Mouse (Mus musculus) granulocyte monocyte progenitor cell, adult 5-6 weeks (primary cell): ENCODE data around the gene Slc16a10. TPM values are rescaled to one million over a fixed set of nuclear protein-coding genes. Genes with fewer than 3 reads are reported as not detected.

Experiments used
- total RNA-seq, 2 experiments: library from RNA; stranded (forward) in 1 of 2; stranded (reverse) in 1 of 2; fragments of 200-712, 200-1000 nt in 1 of 2; fragments of >200 nt in 1 of 2; fragmentation: Nextera tagmentation in 1 of 2; gene quantifications; 2 replicates each; pipeline ENCODE4 v1.2.3; 2014 to 2017

Gene Slc16a10
- total RNA-seq, 2 experiments from 2014 or later, result 21.4 to 30.2 TPM

Other genes starting within 250 kb of the Slc16a10 start
- 10.0 and 13.4 TPM in 2 replicates for gene Mfsd4b4, start 243.0 kb downstream of the Slc16a10 start, total RNA-seq (2014; fragmentation: Nextera tagmentation)
- 5.6 and 8.2 TPM in 2 replicates for gene Mfsd4b4, start 243.0 kb downstream of the Slc16a10 start, total RNA-seq (2017)
- gene Mfsd4b2, start 215.3 kb downstream of the Slc16a10 start, total RNA-seq (2014; fragmentation: Nextera tagmentation), result not detected in 2 replicates
- gene Mfsd4b2, start 215.3 kb downstream of the Slc16a10 start, total RNA-seq (2017), result not detected in 2 replicates
- gene Mfsd4b3, start 182.1 kb downstream of the Slc16a10 start, total RNA-seq (2014; fragmentation: Nextera tagmentation), result not detected in 2 replicates
- gene Mfsd4b3, start 182.1 kb downstream of the Slc16a10 start, total RNA-seq (2017), result 0.57 TPM in 1 of 2 replicates, not detected in the other
- gene Mfsd4b5, start 155.6 kb downstream of the Slc16a10 start, total RNA-seq (2014; fragmentation: Nextera tagmentation), result 1.4 TPM in 1 of 2 replicates, not detected in the other
- gene Mfsd4b5, start 155.6 kb downstream of the Slc16a10 start, total RNA-seq (2017), result 0.15 and 0.82 TPM in 2 replicates
- not detected in 2 replicates for gene Mfsd4b1, start 117.0 kb downstream of the Slc16a10 start, total RNA-seq (2014; fragmentation: Nextera tagmentation)
- gene Mfsd4b1, start 117.0 kb downstream of the Slc16a10 start, total RNA-seq (2017), result 0.13 TPM in 1 of 2 replicates, not detected in the other
- 56.0 and 71.4 TPM in 2 replicates for gene Rpf2, start 104.8 kb upstream of the Slc16a10 start, total RNA-seq (2014; fragmentation: Nextera tagmentation)
- 166 and 248 TPM in 2 replicates for gene Rpf2, start 104.8 kb upstream of the Slc16a10 start, total RNA-seq (2017)
- gene Gtf3c6, start 115.8 kb upstream of the Slc16a10 start, total RNA-seq (2014; fragmentation: Nextera tagmentation), result 79.4 and 107 TPM in 2 replicates
- gene Gtf3c6, start 115.8 kb upstream of the Slc16a10 start, total RNA-seq (2017), result 199 and 236 TPM in 2 replicates
- 143 and 148 TPM in 2 replicates for gene Amd1, start 159.9 kb upstream of the Slc16a10 start, total RNA-seq (2014; fragmentation: Nextera tagmentation)
- gene Amd1, start 159.9 kb upstream of the Slc16a10 start, total RNA-seq (2017), result 169 and 203 TPM in 2 replicates
- gene Cdk19, start 197.3 kb upstream of the Slc16a10 start, total RNA-seq (2014; fragmentation: Nextera tagmentation), result 32.8 and 36.0 TPM in 2 replicates
- gene Cdk19, start 197.3 kb upstream of the Slc16a10 start, total RNA-seq (2017), result 47.3 and 51.7 TPM in 2 replicates